Mouse (Mus musculus) neural tube, embryonic 13.5 days (tissue): Measurements from ENCODE around the gene Setd6. TPM values are rescaled to one million over a fixed set of nuclear protein-coding genes. Genes with fewer than 3 reads are reported as not detected.

Experiments used
- microRNA-seq: library from miRNA; unstranded; fragments of <30 nt; microRNA quantifications from one replicate; pipeline ENCODE4, GENCODE M21; 2016
- polyA plus RNA-seq: library from polyadenylated mRNA; unstranded; fragments of >200 nt; fragmentation: Nextera tagmentation; extraction: Ambion mirVana; gene quantifications from 2 replicates; pipeline ENCODE4 v1.2.1, GENCODE M21; 2015

The Setd6 gene
- polyA plus RNA-seq, 1 experiment from 2014 or later = 24.3 TPM

Small RNA genes within 50 kb of the gene (microRNA-seq; reads per million reads assigned to microRNA genes)
- 0.89 reads per million for gene Mir7073

Other genes starting within 250 kb of the Setd6 start
- gene Csnk2a2, start 225.8 kb upstream of the Setd6 start, polyA plus RNA-seq = 8.0 and 8.6 TPM in 2 replicates
- 0.54 and 1.5 TPM in 2 replicates for gene Ccdc113, start 181.8 kb upstream of the Setd6 start, polyA plus RNA-seq
- gene Prss54, start 139.5 kb upstream of the Setd6 start, polyA plus RNA-seq = not detected in 2 replicates
- 8.1 and 8.8 TPM in 2 replicates for gene Gins3, start 82.4 kb upstream of the Setd6 start, polyA plus RNA-seq
- 244 and 275 TPM in 2 replicates for gene Ndrg4, start 38.9 kb upstream of the Setd6 start, polyA plus RNA-seq
- 42.9 and 43.9 TPM in 2 replicates for gene Cnot1, start 91.6 kb downstream of the Setd6 start, polyA plus RNA-seq
- 284 and 330 TPM in 2 replicates for gene Sap18b, start 109.5 kb downstream of the Setd6 start, polyA plus RNA-seq
- 22.0 and 22.5 TPM in 2 replicates for gene Slc38a7, start 137.7 kb downstream of the Setd6 start, polyA plus RNA-seq
- gene Got2, start 172.7 kb downstream of the Setd6 start, polyA plus RNA-seq = 196 and 201 TPM in 2 replicates